Mouse (Mus musculus) retina, adult 2 months (tissue): ENCODE data around the gene Ang6.
"Not testable (repeated sequence)": the region's sequence is repeated elsewhere in the genome, so short reads cannot be mapped to it uniquely, and the experiment has no call there.

Source experiments
- DNase-seq: peaks from one replicate; pipeline ENCODE4 v3.0.0-alpha.2; 2012; ENCODE audit warnings: low read depth, low spot score

Gene Ang6

GRCm38 (mm10) chr14:44002169-44002568, at the start of gene Ang6:
TSS of gene Ang6 (minus strand) at chr14:44002269.
- no peak for DNase-seq

- not testable (repeated sequence) for DNase-seq
These were observed 44.5 kb upstream of the Ang6 start for GRCm38 (mm10) chr14:44046567-44046966.

GRCm38 (mm10) chr14:44031828-44032227, 29.8 kb upstream of the Ang6 start:
- not testable (repeated sequence) for DNase-seq

DNA sequence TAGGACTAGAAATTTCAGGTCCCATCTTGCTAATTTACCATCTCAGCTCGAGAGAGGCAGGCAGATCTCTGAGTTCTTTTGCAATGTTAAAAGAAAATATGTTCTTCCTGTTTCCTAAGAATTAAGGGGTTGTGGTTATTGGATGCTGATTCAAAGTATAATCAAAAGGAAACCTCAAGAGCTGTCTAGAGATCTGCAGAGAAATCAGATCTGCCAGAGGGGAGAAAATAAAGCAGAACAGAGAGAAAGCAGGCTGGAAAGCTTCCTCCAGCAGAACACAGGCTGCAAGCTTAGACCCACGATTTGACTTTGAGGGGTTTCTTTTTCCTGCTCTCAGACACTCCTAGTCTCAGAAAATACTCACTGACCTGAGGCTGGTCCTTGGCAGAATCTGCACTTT, 7.6 kb upstream of the Ang6 start:
- not testable (repeated sequence) for DNase-seq

DNA sequence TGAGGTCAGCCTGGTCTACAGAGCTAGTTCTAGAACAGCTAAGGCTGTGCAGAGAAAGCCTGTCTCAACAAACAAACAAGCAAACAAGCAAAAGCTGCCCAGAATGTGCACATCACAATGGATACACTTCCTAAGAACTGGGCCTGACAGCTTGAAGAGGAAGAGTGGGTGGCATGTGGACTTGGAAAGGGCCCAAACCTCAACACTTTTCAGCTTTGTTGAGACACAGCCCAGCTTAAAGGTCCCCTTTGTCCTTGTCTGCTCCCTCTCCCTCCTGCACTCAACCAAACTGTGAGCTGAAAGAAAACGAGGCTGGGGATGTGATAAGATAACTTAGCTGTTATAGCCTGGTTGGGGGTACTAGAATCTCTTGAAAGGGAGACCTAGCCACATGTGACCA, 6.0 kb upstream of the Ang6 start:
- DNase-seq: not testable (repeated sequence)

DNA sequence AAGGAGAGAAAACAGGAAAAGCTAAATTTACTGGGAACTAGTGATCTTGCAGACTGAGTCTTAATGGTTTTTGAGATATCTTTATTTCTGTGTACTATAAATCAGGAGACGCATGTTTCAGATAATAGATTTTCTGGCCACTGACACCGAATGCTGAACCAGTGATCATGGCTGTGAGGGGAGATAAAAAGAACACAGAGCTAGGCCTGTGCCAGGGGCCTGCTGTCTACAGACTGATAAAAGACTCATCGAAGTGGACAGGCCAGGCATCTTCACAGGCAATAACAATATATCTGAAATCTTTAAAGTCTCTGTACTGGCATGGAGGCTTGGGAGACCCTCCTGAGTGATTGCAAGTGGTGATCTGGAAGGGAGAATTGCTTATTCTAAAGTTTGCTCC, 469 bp downstream of the Ang6 start:
- DNase-seq: no peak

GRCm38 (mm10) chr14:43998455-43999000, 3.5 kb downstream of the Ang6 start:
- DNase-seq: not testable (repeated sequence)

DNA sequence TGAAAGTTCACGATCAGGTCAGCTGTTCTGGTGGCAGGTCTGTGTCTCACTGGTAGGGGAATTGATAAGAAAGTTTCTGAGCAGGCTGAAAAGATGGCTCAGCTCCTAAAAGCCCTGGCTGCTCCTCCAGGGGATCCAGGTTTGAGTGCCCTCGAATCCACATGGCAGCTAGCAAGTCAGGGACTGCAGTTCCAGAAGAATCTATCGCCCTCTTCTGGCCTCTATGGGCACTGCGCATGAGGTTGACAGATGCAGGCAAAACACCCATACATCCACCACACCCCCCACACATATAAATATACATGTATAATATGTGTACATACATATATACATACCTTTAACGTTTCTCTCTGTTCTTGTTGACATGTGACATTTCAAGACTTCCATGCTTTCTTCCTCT, 14.7 kb downstream of the Ang6 start:
- not testable (repeated sequence) for DNase-seq

GRCm38 (mm10) chr14:43986147-43986546, 15.9 kb downstream of the Ang6 start:
- no peak for DNase-seq

GRCm38 (mm10) chr14:43983897-43984296, 18.2 kb downstream of the Ang6 start:
- peak; percentile 2 for DNase-seq

GRCm38 (mm10) chr14:43983454-43983853, 18.6 kb downstream of the Ang6 start:
- no peak for DNase-seq

GRCm38 (mm10) chr14:43956769-43957168, 45.3 kb downstream of the Ang6 start, which contains the start of gene Ang5:
TSS of gene Ang5 (plus strand) at chr14:43957069.
- not testable (repeated sequence) for DNase-seq

DNA sequence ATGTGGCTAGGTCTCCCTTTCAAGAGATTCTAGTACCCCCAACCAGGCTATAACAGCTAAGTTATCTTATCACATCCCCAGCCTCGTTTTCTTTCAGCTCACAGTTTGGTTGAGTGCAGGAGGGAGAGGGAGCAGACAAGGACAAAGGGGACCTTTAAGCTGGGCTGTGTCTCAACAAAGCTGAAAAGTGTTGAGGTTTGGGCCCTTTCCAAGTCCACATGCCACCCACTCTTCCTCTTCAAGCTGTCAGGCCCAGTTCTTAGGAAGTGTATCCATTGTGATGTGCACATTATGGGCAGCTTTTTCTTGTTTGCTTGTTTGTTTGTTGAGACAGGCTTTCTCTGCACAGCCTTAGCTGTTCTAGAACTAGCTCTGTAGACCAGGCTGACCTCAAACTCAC, 47.0 kb downstream of the Ang6 start:
- DNase-seq: not testable (repeated sequence)

GRCm38 (mm10) chr14:43953382-43953781, 48.7 kb downstream of the Ang6 start:
- DNase-seq: not testable (repeated sequence)
